Mouse (Mus musculus): ENCODE data around the gene Ldlr.
A peak's percentile ranks its signal among the peaks of the same experiment; 100 is the strongest.
"Not testable (repeated sequence)": the region's sequence is repeated elsewhere in the genome, so short reads cannot be mapped to it uniquely, and the experiment has no call there.

The Ldlr gene

GRCm38 (mm10) chr9:21723377-21724146 lies at the start of gene Ldlr:
Gene Ldlr, plus strand, starts transcription at chr9:21723483.
- peak; percentile 94 for DNase-seq (ENCODE audit: low read depth)

- DNase-seq (ENCODE audit: low read depth): no peak
Observed at GRCm38 (mm10) chr9:21677706-21678105, 45.6 kb upstream of the Ldlr start.

GRCm38 (mm10) chr9:21680448-21680847 lies 42.8 kb upstream of the Ldlr start:
- no peak for DNase-seq (ENCODE audit: low read depth)

GRCm38 (mm10) chr9:21682827-21683226 lies 40.5 kb upstream of the Ldlr start:
- no peak for DNase-seq (ENCODE audit: low read depth)

GRCm38 (mm10) chr9:21683897-21684296 lies 39.4 kb upstream of the Ldlr start:
- no peak for DNase-seq (ENCODE audit: low read depth)

GRCm38 (mm10) chr9:21688554-21688953 lies 34.7 kb upstream of the Ldlr start:
- DNase-seq (ENCODE audit: low read depth): no peak

- DNase-seq (ENCODE audit: low read depth): no peak
Observed at GRCm38 (mm10) chr9:21690031-21690430, 33.3 kb upstream of the Ldlr start.

- peak; percentile 15 for DNase-seq (ENCODE audit: low read depth)
Observed at GRCm38 (mm10) chr9:21691862-21692261, 31.4 kb upstream of the Ldlr start.

GRCm38 (mm10) chr9:21692491-21692890 lies 30.8 kb upstream of the Ldlr start:
- no peak for DNase-seq (ENCODE audit: low read depth)

GRCm38 (mm10) chr9:21694071-21694470 lies 29.2 kb upstream of the Ldlr start:
- DNase-seq (ENCODE audit: low read depth): no peak

- DNase-seq (ENCODE audit: low read depth): no peak
Observed at GRCm38 (mm10) chr9:21695229-21695792, 28.0 kb upstream of the Ldlr start.

GRCm38 (mm10) chr9:21697121-21697520 lies 26.2 kb upstream of the Ldlr start:
- DNase-seq (ENCODE audit: low read depth): no peak

GRCm38 (mm10) chr9:21699280-21699679 lies 24.0 kb upstream of the Ldlr start:
- not testable (repeated sequence) for DNase-seq (ENCODE audit: low read depth)

- no peak for DNase-seq (ENCODE audit: low read depth)
Observed at GRCm38 (mm10) chr9:21701091-21701490, 22.2 kb upstream of the Ldlr start.

- DNase-seq (ENCODE audit: low read depth): no peak
Observed at GRCm38 (mm10) chr9:21703494-21703893, 19.8 kb upstream of the Ldlr start.

- no peak for DNase-seq (ENCODE audit: low read depth)
Observed at GRCm38 (mm10) chr9:21706085-21706484, 17.2 kb upstream of the Ldlr start.

GRCm38 (mm10) chr9:21706586-21707265 lies 16.6 kb upstream of the Ldlr start:
- DNase-seq (ENCODE audit: low read depth): no peak

GRCm38 (mm10) chr9:21709340-21709739 lies 13.9 kb upstream of the Ldlr start:
- DNase-seq (ENCODE audit: low read depth): no peak

- DNase-seq (ENCODE audit: low read depth): peak; percentile 76
Observed at GRCm38 (mm10) chr9:21715298-21715697, 8.0 kb upstream of the Ldlr start.

- no peak for DNase-seq (ENCODE audit: low read depth)
Observed at GRCm38 (mm10) chr9:21717015-21717414, 6.3 kb upstream of the Ldlr start.

GRCm38 (mm10) chr9:21721036-21721435 lies 2.2 kb upstream of the Ldlr start:
- no peak for DNase-seq (ENCODE audit: low read depth)

GRCm38 (mm10) chr9:21724147-21724536 lies 859 bp downstream of the Ldlr start:
- peak; percentile 88 for DNase-seq (ENCODE audit: low read depth)

Data from c-Kit-positive CD71-positive TER-119-negative erythroid progenitor cells, embryonic 14.5 days (primary cell).